Mouse (Mus musculus): ENCODE data around the gene Nlgn2.

The Nlgn2 gene

DNA sequence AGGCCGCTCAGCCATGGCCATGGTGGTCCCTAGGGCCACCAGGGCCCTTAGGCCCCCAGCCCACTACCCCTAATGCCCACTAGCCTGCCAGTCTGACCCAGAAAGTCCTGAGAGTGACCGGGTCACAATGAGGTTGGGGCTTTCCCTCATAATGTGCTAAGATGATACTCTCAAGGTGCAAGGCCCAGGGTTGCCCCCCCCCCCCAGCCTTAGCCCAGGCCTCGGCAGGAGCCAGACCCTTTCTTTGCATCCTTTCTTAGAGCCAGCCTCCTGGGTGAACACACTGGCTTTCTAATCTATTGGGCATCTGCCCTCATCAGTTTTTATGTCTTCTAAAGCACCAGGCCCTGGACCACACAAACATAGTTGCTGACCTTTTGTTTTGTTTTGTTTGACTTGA lies 15.5 kb downstream of the Nlgn2 start, which contains the start of gene Spem1:
Gene Spem1 (minus strand): TSS at position 101 of the 400 bp plus-strand sequence.
- no peak for DNase-seq (ENCODE audit: low spot score)

GRCm38 (mm10) chr11:69818871-69819270 lies 18.7 kb downstream of the Nlgn2 start:
- DNase-seq (ENCODE audit: low spot score): no peak

DNA sequence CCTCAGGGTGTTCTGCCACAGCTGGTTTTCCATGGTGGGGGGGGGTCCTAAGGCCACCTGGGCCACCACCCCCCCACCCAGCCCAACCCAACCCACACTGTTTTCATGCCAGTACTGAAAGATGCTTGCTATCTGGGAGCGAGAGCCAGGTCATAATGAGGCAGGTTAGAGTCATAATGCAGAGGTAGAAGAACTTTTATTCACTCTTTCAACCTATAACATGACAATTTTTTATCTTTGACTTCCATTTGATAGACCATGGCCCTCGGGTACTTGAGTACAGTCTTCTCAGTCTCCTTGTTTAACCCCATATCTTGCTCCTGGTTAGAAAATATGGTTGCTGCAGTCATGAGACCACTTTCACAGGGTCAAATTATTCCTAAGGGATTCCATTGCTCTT lies 19.2 kb downstream of the Nlgn2 start, which contains the start of gene Spem2:
Gene Spem2 (minus strand): TSS at position 101 of the 400 bp plus-strand sequence.
- no peak for DNase-seq (ENCODE audit: low spot score)

- no peak for DNase-seq (ENCODE audit: low spot score)
Observed at GRCm38 (mm10) chr11:69816520-69816919, 21.1 kb downstream of the Nlgn2 start.

DNA sequence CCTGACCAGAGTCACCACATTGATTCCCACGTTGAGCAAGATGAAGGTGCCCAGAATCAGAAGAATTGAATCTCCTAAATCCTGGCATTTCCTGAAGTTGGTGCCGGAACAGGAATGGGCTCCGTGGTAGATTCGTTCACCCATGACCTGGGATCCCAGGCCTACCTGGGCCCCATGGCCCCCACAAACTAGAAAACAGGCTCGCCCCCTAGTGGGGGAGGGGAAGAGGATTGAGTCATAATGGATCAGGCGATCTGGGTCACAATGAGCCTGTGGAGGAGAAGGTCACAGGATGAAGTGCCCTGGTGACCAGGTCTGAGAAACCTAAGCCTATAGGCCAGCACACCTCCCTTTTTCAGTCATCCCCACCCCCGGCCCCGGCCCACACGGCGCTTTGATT lies 22.4 kb downstream of the Nlgn2 start, which contains the start of gene Gm39566:
Gene Gm39566 (minus strand): TSS at position 144 of the 400 bp plus-strand sequence.
- DNase-seq (ENCODE audit: low spot score): no peak

GRCm38 (mm10) chr11:69810280-69810679 lies 27.3 kb downstream of the Nlgn2 start:
- DNase-seq (ENCODE audit: low spot score): no peak

DNA sequence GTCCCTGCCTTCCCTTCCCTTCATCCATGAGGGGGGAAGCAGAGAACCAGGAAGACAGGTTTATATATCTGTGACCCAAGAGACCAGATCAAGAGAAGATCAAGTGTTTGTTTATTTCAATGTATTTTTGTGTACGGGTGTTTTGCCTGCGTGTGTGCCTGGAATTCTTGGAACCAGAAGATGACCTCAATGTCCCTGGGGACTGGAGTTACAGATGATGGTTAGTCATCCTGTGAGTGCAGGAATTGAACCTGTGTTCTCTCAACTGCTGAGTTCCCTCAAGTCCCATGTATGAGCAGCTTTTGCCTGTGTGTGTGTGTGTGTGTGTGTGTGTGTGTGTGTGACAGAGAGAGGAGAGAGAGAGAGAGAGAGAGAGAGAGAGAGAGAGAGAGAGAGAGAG lies 29.9 kb downstream of the Nlgn2 start:
- peak; percentile 45 for DNase-seq (ENCODE audit: low spot score)

DNA sequence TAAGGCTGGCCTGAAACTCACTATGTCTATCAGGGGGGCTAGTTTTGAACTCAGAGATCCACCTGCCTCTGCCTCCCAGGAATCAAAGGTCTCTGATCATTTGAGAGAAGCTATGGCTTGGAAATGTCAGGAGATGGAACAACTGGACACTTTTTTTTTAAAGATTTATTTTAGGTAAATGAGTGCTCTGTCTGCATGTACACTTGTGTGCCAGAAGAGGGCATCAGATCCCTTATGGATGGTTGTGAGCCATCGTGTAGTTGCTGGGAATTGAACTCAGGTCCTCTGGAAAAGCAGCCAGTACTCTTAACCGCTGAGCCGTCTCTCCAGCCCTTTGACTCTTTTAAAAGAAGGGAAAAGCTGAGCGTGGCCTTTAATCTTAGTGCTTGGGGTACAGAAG lies 31.2 kb downstream of the Nlgn2 start:
- no peak for DNase-seq (ENCODE audit: low spot score)

GRCm38 (mm10) chr11:69804972-69805909 lies 32.3 kb downstream of the Nlgn2 start, which contains the start of gene Tmem102:
Gene Tmem102, minus strand, starts transcription at chr11:69805624.
- peak; percentile 10 for DNase-seq (ENCODE audit: low spot score)

DNA sequence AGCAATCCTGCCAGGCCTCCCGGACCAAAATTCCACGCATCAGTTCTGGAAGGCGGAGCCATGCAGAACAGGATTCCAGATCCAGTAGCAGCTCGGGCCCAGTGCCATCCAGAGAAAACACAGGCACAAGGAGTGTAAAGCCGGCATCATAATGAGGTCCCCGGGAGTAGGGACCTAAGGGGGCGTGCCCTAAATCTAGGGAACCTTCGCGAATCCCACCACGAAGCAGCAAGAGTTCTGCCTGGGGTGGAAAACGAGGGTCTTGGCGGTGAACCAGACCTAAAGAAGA lies 33.0 kb downstream of the Nlgn2 start:
- peak; percentile 53 for DNase-seq (ENCODE audit: low spot score)

GRCm38 (mm10) chr11:69803786-69804651 lies 33.6 kb downstream of the Nlgn2 start:
- peak; percentile 89 for DNase-seq (ENCODE audit: low spot score)

DNA sequence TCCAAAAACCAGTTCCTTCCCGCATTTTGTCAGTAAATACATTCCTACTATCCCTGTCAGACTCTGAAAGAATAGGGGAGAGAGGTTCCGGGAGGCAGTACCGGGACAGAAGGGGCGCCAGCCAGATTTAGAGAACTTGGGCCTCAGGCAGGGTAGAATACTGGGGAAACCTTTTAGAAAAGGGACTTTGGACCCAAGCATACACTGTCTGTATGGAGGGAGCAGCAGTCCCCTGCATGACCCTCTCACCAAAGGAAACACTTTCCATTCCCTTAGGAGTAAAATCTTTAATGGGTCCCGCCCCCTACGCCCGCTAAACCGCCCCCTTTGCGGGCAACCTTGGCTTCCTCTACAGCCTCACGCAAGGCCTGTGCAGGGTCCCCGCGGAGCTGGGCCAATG lies 34.3 kb downstream of the Nlgn2 start:
- no peak for DNase-seq (ENCODE audit: low spot score)

DNA sequence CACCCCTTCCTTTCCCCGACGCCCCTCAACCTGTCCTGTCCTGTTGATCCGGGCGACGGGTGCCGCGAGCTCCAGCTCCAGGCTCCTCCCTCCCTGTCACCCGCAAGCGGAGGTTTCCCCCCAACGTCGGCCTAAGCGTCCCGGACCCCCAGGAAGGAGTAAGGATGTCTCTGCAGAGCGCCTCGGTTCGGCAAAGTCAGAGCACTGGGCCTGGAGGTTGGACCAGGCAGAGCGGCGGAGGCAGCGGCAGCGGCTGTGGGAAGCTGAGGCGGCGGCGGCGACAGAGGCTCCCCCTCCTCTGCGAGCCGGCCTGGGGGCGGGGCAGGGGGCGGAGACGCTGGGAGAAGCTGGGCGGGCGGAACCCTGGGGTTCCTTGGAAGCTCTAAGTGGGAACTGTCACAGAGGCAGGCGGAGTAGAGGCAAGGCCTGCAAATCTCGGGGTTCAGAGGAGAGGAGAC lies 34.9 kb downstream of the Nlgn2 start:
- DNase-seq (ENCODE audit: low spot score): peak; percentile 75

- no peak for DNase-seq (ENCODE audit: low spot score)
Observed at GRCm38 (mm10) chr11:69801379-69801977, 36.1 kb downstream of the Nlgn2 start, which contains the start of gene Fgf11. Gene Fgf11, minus strand, starts transcription at chr11:69801857.

DNA sequence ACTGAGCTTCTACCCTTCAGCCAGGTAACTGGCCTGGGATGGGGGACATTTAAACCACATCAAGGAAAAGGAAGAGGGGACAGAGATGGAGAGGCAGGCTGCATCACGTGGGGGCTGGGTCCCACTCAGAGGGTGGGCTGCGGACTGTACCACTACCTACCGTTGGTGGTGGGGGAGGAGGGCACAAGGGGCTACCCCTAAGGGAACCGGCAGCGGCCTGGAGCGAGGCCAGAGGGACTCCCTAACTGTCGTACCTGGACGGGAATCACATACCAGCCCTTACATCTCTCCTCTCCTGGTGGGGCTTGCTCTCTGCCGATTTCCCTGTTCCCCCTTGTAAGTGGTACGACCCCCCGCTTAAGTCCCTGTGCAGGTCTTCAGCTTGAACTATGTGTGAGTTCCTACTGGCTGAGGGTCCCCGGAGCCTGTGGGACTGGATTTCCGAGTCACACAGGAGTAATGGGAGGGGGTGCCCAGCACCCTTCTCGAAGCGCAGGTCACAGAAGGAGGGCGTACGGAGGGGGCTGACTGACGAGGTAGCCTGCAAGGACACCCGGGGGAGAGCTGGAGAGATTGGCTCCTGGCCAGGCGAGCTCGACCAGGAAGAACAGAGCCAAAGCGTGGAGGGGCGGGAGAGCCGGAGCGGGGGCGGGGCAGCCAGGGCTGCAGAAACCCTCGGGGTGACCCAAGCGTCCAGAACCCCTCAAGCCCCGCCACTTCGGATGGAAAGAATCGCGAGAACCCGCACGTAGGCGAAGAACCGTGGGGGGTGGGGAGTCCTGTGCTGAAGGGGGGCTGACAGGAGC lies 37.0 kb downstream of the Nlgn2 start:
- DNase-seq (ENCODE audit: low spot score): peak; percentile 63

DNA sequence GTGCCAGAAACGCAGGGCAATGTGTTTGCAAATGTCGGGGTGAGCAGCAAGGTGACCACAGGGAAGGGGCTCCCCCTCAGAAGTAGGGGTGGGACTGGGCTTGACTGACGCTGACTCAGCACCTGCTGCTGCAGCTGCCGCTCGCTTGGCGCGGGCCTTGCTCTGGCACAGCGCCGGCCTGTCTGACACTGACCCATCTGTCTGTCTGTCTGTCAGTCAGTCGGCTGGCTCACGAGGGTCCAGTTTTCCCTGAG lies 37.5 kb downstream of the Nlgn2 start:
- DNase-seq (ENCODE audit: low spot score): peak; percentile 43

DNA sequence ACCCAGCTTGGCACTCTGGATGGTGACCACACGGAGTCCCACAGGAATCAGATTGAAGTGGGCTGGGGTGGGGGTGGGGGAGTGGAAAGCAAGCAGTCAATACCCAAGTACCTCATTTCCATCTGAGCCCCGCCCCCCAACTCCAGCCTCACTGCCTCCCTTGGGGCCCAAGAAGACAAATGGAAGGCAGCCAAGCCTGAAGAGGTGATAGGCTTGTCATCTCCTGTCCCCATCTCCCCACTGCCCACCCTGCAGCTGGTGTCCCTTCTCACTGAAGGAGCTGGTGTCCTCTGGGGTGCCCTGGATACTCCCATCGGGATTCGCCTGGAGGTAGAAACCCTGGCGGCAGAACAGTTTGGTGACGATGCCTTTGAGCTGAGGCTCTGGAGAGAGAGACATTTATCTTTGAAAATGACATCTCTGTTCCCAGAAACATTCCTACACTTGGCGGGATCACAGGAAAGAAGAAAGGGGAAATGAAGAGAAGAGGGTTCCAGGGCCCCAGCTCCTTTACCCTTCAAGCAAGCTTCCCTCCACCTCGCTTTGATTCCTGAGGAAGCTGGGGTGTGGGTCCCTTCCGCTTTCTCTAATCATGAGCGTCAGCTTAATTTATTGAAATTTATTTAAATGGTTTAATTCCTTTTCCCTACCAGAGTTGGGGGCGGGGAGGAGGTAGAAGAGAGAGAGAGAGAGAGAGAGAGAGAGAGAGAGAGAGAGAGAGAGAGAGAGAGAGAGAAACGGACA lies 38.0 kb downstream of the Nlgn2 start:
- peak; percentile 45 for DNase-seq (ENCODE audit: low spot score)

- DNase-seq (ENCODE audit: low spot score): no peak
Observed at GRCm38 (mm10) chr11:69797924-69798323, 39.7 kb downstream of the Nlgn2 start.

DNA sequence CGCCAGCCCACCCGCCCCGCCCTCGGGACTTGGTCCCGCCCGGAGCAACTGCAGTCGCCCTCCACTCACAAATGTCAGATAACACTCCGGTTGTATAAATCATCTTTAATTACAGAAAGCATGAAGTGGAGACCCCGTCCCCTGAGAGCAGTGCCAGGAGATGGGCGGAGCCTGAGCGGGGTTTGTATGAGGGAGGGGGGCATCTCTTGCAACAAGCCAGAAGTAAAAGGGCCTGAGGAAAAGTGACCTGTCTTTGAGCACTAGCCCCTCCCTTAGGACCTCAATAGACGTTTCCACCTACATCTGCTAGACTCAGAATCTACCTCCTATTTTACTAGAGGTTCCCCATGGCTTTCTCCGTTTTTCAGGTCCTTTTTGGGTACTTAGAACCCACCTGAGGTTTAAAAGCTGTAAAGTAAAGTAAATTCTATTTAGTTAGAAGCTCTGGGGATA lies 41.6 kb downstream of the Nlgn2 start:
- DNase-seq (ENCODE audit: low spot score): no peak

- DNase-seq (ENCODE audit: low spot score): peak; percentile 94
Observed at GRCm38 (mm10) chr11:69795168-69795982, 42.2 kb downstream of the Nlgn2 start, which contains the start of gene Chrnb1. Gene Chrnb1, minus strand, starts transcription at chr11:69795943.

Data from MN1 (cell line).